Mouse (Mus musculus): ENCODE data around the gene Gm37240. TPM values are rescaled to one million over a fixed set of nuclear protein-coding genes. Genes with fewer than 3 reads are reported as not detected.
A peak's percentile ranks its signal among the peaks of the same experiment; 100 is the strongest.

Gm37240 gene
- polyA plus RNA-seq, 1 experiment from 2014 or later = 0.21 TPM

- DNase-seq = no peak
- H3K36me3 ChIP-seq = no peaks in the 10 kb centered on the region
- ATAC-seq (ENCODE audit: low read depth) = no peak
- H3K9ac ChIP-seq = no peak overlapping the region
- H3K4me2 ChIP-seq = no peak overlapping the region
- H3K4me1 ChIP-seq (replicated peaks) = no peaks in the 10 kb centered on the region
- H3K27ac ChIP-seq = no peak overlapping the region
- 76% methylated on average over 10 of the region's 10 CpGs for WGBS (ENCODE audit: insufficient replicate concordance)
- no peaks in the 10 kb centered on the region for H3K27me3 ChIP-seq
- H3K9me3 ChIP-seq (replicated peaks) = no peaks in the 10 kb centered on the region
- H3K4me3 ChIP-seq (replicated peaks) = no peak overlapping the region
These were observed 110.6 kb downstream of the Gm37240 start for GRCm38 (mm10) chr3:85776707-85777106.

- no peaks in the 10 kb centered on the region for H3K9me3 ChIP-seq (replicated peaks)
- no peak overlapping the region for H3K27ac ChIP-seq
- DNase-seq = no peak
- H3K9ac ChIP-seq = no peak overlapping the region
- WGBS (ENCODE audit: insufficient replicate concordance) = 85% methylated on average over 6 of the region's 6 CpGs
- H3K4me2 ChIP-seq = no peak overlapping the region
- no peak overlapping the region for H3K4me3 ChIP-seq (replicated peaks)
- no peak for ATAC-seq (ENCODE audit: low read depth)
- no peaks in the 10 kb centered on the region for H3K4me1 ChIP-seq (replicated peaks)
- H3K27me3 ChIP-seq = no peaks in the 10 kb centered on the region
- no peaks in the 10 kb centered on the region for H3K36me3 ChIP-seq
These were observed 111.2 kb downstream of the Gm37240 start for GRCm38 (mm10) chr3:85776126-85776525.

DNA sequence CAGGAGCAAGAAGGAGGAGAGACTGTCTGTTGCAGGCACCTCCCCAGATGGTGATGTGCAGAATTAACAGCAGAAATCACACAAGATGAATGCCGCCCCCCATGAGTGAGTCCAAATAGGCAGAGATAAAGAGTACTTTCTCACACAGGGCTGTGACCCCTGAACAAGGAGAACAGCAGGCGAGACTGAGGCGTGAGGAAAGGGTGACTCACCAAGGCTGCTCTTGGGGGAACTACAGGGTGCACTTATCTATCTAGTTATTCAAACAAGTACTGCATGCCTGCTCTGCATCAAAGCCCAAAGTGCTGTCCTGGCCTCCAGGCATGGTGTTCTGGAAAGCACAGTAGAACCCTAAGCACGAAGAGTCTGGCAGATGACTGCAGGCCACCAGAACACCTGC, 113.4 kb downstream of the Gm37240 start:
- ATAC-seq (ENCODE audit: low read depth) = no peak
- WGBS (ENCODE audit: insufficient replicate concordance) = 41% methylated on average over 4 of the region's 4 CpGs
- Histone ChIP-seq H3K4me1 (replicated peaks) (no peaks in the 10 kb centered on the region), H3K9me3 (replicated peaks) (no peaks in the 10 kb centered on the region), H3K4me2 (no peak overlapping the region), H3K27ac (no peak overlapping the region), H3K27me3 (no peaks in the 10 kb centered on the region), H3K36me3 (no peaks in the 10 kb centered on the region), H3K4me3 (replicated peaks) (no peak overlapping the region), H3K9ac (no peak overlapping the region)
- DNase-seq = no peak

DNA sequence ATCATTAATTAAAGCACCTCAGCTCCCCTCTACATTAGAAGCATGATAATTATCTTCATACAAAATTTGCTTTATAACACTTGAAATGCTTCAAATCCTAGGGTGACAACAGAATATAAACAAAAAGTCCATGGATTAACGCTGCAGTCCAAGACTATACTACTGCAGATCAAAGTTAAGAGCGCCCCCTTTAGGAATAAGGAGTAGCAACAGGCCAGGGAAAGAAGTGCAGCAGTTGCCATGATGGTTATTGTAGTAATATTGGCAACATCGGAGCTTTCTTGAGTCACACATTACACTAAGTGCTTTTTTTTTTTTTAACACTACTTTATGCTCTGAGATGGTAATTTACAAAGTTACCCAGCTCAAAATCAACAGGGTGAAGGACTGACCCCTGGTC, 113.9 kb downstream of the Gm37240 start:
- H3K9me3 ChIP-seq (replicated peaks) = no peaks in the 10 kb centered on the region
- H3K36me3 ChIP-seq = no peaks in the 10 kb centered on the region
- DNase-seq (peak; percentile 3), ATAC-seq (ENCODE audit: low read depth) (no peak)
- WGBS (ENCODE audit: insufficient replicate concordance) = 29% methylated on average over 3 of the region's 3 CpGs
- no peaks in the 10 kb centered on the region for H3K4me1 ChIP-seq (replicated peaks)
- no peak overlapping the region for H3K9ac ChIP-seq
- no peak overlapping the region for H3K4me2 ChIP-seq
- H3K27me3 ChIP-seq = no peaks in the 10 kb centered on the region
- no peak overlapping the region for H3K4me3 ChIP-seq (replicated peaks)
- no peak overlapping the region for H3K27ac ChIP-seq

GRCm38 (mm10) chr3:85764937-85765337, 122.4 kb downstream of the Gm37240 start:
- Histone ChIP-seq H3K9me3 (replicated peaks) (no peaks in the 10 kb centered on the region), H3K9ac (no peak overlapping the region), H3K4me2 (no peak overlapping the region), H3K36me3 (no peaks in the 10 kb centered on the region), H3K27ac (no peak overlapping the region), H3K4me3 (replicated peaks) (no peak overlapping the region), H3K27me3 (no peaks in the 10 kb centered on the region), H3K4me1 (replicated peaks) (no peaks in the 10 kb centered on the region)
- DNase-seq (no peak), ATAC-seq (ENCODE audit: low read depth) (no peak)
- WGBS (ENCODE audit: insufficient replicate concordance) = 62% methylated on average over 7 of the region's 7 CpGs

DNA sequence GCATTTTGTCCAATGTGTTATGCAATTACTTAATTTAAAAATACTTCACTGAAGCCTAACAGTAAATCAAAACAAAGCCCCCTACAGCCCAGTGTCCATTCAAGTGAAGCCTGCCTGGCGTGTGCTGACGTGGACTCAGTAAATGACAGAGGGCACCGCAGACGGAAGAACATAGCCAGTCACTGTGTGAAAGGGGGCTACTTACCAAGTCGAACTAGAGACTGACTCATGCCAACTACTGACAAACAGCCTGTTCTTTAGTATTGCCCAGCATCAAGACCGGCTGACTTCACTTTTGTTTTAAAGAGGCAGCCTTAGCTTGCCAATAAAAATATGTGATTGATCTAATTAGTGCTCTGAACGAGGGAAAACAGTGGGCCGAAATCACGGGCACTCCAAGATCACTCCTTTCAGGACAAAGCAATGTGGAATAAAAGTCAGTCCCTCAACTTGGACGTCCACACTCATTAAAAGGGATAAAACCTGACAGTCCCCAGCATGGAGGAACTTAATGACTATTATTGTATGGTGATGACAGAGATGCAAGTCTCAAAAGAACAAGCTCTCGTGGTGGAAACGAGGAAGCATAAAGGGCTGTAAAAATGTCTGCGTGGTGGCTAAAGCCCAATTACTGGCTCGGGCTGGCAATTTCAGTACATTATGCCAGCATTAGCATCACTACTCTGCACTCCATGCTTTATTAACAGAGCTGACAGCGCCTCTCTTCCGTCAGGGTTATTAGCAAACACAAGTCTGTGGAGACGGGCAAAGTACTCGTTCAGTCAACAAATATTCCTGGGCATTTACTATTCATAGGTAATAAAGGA, 123.1 kb downstream of the Gm37240 start:
- Histone ChIP-seq H3K4me3 (replicated peaks) (no peak overlapping the region), H3K36me3 (no peaks in the 10 kb centered on the region), H3K4me1 (replicated peaks) (no peaks in the 10 kb centered on the region), H3K9ac (no peak overlapping the region), H3K9me3 (replicated peaks) (no peaks in the 10 kb centered on the region), H3K27ac (no peak overlapping the region), H3K4me2 (no peak overlapping the region), H3K27me3 (no peaks in the 10 kb centered on the region)
- WGBS (ENCODE audit: insufficient replicate concordance) = 74% methylated on average over 18 of the region's 18 CpGs
- ATAC-seq (ENCODE audit: low read depth) (no peak), DNase-seq (no peak)

DNA sequence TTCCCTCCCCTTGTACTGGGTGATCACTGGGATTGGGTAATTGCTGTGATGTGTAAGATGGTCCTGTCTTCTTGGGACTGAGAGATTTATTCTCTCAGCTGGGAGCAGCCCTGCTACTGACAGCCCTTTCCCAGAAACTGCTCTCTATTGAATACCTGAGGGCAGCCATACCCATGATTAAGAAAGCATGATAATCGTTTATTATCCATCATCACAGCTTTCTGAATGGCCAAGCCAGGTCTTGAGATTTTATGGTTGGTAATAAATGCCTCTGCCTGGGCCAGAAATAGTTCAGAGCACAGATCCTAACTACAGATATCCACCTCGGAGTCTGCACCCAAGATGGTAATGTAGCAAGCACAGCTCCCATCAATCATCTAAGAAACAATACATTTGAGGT, 129.4 kb downstream of the Gm37240 start:
- ATAC-seq (ENCODE audit: low read depth) (no peak), DNase-seq (no peak)
- Histone ChIP-seq H3K4me1 (replicated peaks) (no peaks in the 10 kb centered on the region), H3K27ac (no peak overlapping the region), H3K9ac (no peak overlapping the region), H3K36me3 (no peaks in the 10 kb centered on the region), H3K4me3 (replicated peaks) (no peak overlapping the region), H3K9me3 (replicated peaks) (no peaks in the 10 kb centered on the region), H3K27me3 (no peaks in the 10 kb centered on the region), H3K4me2 (no peak overlapping the region)
- WGBS (ENCODE audit: insufficient replicate concordance) = 29% methylated on average over 2 of the region's 2 CpGs

GRCm38 (mm10) chr3:85757435-85757834, 129.9 kb downstream of the Gm37240 start:
- no peaks in the 10 kb centered on the region for H3K36me3 ChIP-seq
- H3K4me1 ChIP-seq (replicated peaks) = no peaks in the 10 kb centered on the region
- H3K9ac ChIP-seq = no peak overlapping the region
- no peak overlapping the region for H3K4me2 ChIP-seq
- no peak overlapping the region for H3K27ac ChIP-seq
- 74% methylated on average over 4 of the region's 4 CpGs for WGBS (ENCODE audit: insufficient replicate concordance)
- DNase-seq (no peak), ATAC-seq (ENCODE audit: low read depth) (no peak)
- H3K4me3 ChIP-seq (replicated peaks) = no peak overlapping the region
- H3K9me3 ChIP-seq (replicated peaks) = no peaks in the 10 kb centered on the region
- no peaks in the 10 kb centered on the region for H3K27me3 ChIP-seq

- 48% methylated on average over 4 of the region's 4 CpGs for WGBS (ENCODE audit: insufficient replicate concordance)
- no peak overlapping the region for H3K9ac ChIP-seq
- ATAC-seq (ENCODE audit: low read depth) (no peak), DNase-seq (no peak)
- H3K27me3 ChIP-seq = no peaks in the 10 kb centered on the region
- H3K4me2 ChIP-seq = no peak overlapping the region
- H3K4me3 ChIP-seq (replicated peaks) = no peak overlapping the region
- H3K27ac ChIP-seq = no peak overlapping the region
- no peaks in the 10 kb centered on the region for H3K9me3 ChIP-seq (replicated peaks)
- H3K4me1 ChIP-seq (replicated peaks) = no peaks in the 10 kb centered on the region
- no peaks in the 10 kb centered on the region for H3K36me3 ChIP-seq
These were observed 138.0 kb downstream of the Gm37240 start for GRCm38 (mm10) chr3:85749348-85749747.

DNA sequence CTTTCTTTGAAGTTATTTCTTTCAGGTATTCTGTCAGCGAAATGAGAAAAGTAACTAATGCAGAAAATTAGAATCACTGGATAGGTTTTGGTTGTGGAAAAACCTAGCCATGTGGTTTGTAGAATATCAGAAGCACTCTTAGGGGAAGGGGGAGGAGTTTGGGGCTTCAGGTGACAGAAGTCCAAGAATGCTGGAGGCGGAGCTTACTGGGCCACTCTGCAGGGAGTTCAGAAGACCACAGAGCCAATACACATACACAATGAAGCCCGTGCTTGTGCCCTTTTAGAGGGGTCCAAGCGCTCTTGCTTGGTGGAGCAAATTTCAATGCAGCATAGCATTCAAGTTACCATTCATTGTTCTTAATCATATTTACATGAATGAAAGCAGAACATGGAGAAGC, 138.5 kb downstream of the Gm37240 start:
- H3K9me3 ChIP-seq (replicated peaks) = no peaks in the 10 kb centered on the region

GRCm38 (mm10) chr3:85746116-85746515, 141.2 kb downstream of the Gm37240 start:
- Histone ChIP-seq H3K36me3 (no peaks in the 10 kb centered on the region), H3K9me3 (replicated peaks) (no peaks in the 10 kb centered on the region), H3K4me1 (replicated peaks) (peaks cover 9% of the 10 kb centered on the region), H3K27ac (no peak overlapping the region), H3K27me3 (no peaks in the 10 kb centered on the region), H3K9ac (no peak overlapping the region), H3K4me2 (no peak overlapping the region), H3K4me3 (replicated peaks) (no peak overlapping the region)
- WGBS (ENCODE audit: insufficient replicate concordance) = 65% methylated on average over 4 of the region's 4 CpGs
- DNase-seq (no peak), ATAC-seq (ENCODE audit: low read depth) (no peak)

More for the DNA sequence above, 138.5 kb downstream of the Gm37240 start:
- no peak overlapping the region for H3K9ac ChIP-seq
- WGBS (ENCODE audit: insufficient replicate concordance) = 30% methylated on average over 4 of the region's 4 CpGs
- ATAC-seq (ENCODE audit: low read depth) (no peak), DNase-seq (no peak)
- no peaks in the 10 kb centered on the region for H3K36me3 ChIP-seq
- H3K27me3 ChIP-seq = no peaks in the 10 kb centered on the region
- no peak overlapping the region for H3K4me2 ChIP-seq
- no peak overlapping the region for H3K27ac ChIP-seq
- H3K4me3 ChIP-seq (replicated peaks) = no peak overlapping the region
- no peaks in the 10 kb centered on the region for H3K4me1 ChIP-seq (replicated peaks)

GRCm38 (mm10) chr3:85741767-85742166, 145.6 kb downstream of the Gm37240 start:
- Histone ChIP-seq H3K9ac (no peak overlapping the region), H3K4me1 (replicated peaks) (peaks cover 9% of the 10 kb centered on the region), H3K9me3 (replicated peaks) (no peaks in the 10 kb centered on the region), H3K4me2 (no peak overlapping the region), H3K36me3 (no peaks in the 10 kb centered on the region), H3K4me3 (replicated peaks) (no peak overlapping the region), H3K27ac (no peak overlapping the region), H3K27me3 (no peaks in the 10 kb centered on the region)
- ATAC-seq (ENCODE audit: low read depth) (peak; percentile 89), DNase-seq (peak; percentile 23)
- 44% methylated on average over 3 of the region's 3 CpGs for WGBS (ENCODE audit: insufficient replicate concordance)

All from liver, embryonic 13.5 days (tissue).